Mouse (Mus musculus) C3H10T1/2 (cell line): ENCODE measurements around the gene Hspa4. TPM values are rescaled to one million over a fixed set of nuclear protein-coding genes. Genes with fewer than 3 reads are reported as not detected.

Experiments
- polyA plus RNA-seq, 2 experiments: library from polyadenylated mRNA; unstranded; fragments of >200 nt; fragmentation: generic; extraction: Trizol; gene quantifications; one replicate each; pipeline ENCODE4 v1.2.1; 2012; ENCODE audit warnings: missing spikeins in 2 of 2

The Hspa4 gene
- 10 to 100 TPM; 15.8 to 44.3 TPM for polyA plus RNA-seq

DNA sequence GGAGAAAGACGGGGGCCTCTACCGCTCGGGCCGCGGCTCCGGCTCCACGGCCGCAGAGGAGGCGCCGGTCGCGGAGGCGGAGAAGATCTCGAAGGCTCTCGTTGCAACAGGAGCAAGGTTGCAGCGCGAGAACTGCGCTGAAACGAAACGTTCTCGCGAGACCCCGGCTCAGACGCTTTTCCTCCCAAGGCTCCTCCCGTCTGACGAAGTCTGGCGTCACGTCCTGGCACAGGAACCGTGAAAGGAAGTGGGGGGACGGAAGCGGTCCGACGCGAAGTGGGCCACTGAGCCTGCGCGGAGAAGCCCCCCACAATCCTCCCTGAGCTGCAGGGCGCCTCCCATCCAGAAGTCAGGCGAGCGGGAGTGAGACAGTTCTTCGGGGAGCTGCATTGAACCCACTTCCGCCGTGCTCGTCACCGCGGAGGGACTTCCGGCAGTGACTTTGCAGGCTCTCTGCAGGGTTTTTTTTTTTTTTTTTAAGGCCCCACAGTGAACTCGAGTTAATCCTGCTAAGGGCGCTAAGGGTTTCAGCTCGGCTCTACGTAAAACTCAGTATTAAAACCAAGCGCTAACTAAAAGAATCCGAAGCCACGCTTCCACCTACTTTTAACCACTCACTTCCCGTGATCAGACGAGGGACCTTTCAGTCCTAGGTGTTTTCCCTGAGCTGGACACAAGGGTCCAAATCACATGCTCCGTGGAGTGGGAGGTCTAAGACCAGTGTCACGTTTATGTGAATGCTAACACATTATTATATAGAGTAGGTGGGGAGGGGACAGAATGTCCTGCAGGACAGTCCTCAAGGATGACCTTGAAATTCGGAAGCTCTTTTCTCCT is at the start of gene Hspa4:
TSS of gene Hspa4 (minus strand) at position 128 of the 837 bp plus-strand sequence.

DNA sequence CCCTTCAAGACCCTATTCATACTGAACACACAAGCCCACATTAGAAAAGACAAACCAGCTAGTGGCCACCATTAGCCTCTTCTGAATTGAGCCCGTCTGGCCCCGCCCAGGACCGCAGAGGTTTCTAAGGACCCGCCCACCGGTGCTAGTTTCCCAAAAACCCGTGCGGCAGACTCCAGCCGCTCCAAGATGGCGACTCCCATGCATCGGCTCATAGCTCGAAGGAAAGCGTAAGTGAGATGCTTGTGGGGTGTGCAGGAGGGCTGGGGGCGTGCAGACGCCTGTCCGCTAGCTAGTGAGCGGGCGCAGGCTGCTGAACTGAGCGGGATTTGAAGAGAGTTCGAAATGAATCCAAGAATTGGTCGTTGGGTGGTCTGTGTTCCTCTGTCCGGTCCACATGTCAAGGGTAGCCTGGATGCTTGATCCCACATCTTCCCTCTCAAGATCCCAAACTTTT is 24.3 kb upstream of the Hspa4 start, which contains the start of gene Zcchc10:
TSS of gene Zcchc10 (plus strand) at position 168 of the 457 bp plus-strand sequence.

Other genes starting within 250 kb of the Hspa4 start
- gene Zcchc10, start 24.2 kb upstream of the Hspa4 start, polyA plus RNA-seq, result 1 to 10 TPM; 1.7 to 3.0 TPM
- gene Aff4, start 50.4 kb upstream of the Hspa4 start, polyA plus RNA-seq, result 1 to 10 TPM in 1 of 2 experiments, under 1 TPM in 1; 0.48 to 8.1 TPM
- gene Leap2, start 122.7 kb upstream of the Hspa4 start, polyA plus RNA-seq, result not detected
- gene Uqcrq, start 130.4 kb upstream of the Hspa4 start, polyA plus RNA-seq, result 100 to 1,000 TPM; 500 to 558 TPM
- gene Gdf9, start 130.6 kb upstream of the Hspa4 start, polyA plus RNA-seq, result 1 to 10 TPM in 1 of 2 experiments, under 1 TPM in 1; 0.18 to 1.4 TPM
- gene Gm10447, start 156.7 kb upstream of the Hspa4 start, polyA plus RNA-seq, result under 1 TPM; 0.01 to 0.04 TPM
- 1 to 10 TPM in 1 of 2 experiments, under 1 TPM in 1; 0.54 to 1.0 TPM for gene Shroom1, start 156.7 kb upstream of the Hspa4 start, polyA plus RNA-seq
- not detected for gene Gm9837, start 170.0 kb upstream of the Hspa4 start, polyA plus RNA-seq
- gene Gm9945, start 179.7 kb upstream of the Hspa4 start, polyA plus RNA-seq, result not detected
- gene Sowaha, start 179.8 kb upstream of the Hspa4 start, polyA plus RNA-seq, result not detected
- gene Sept8, start 218.8 kb upstream of the Hspa4 start, polyA plus RNA-seq, result 10 to 100 TPM; 22.0 to 78.6 TPM